1 mouse cellular context compared by ENCODE assay signal in genomic region chr9:50750706-50751105, GRCm38 (mm10).
TF ChIP-seq lines count a peak whose summit lies in the region.

No protein-coding gene starts in this region.

TF ChIP-seq in C2C12, 6 proteins besides CTCF, POLR2A, EP300 and RAD21:
- TF ChIP-seq CEBPB (IDR thresholded peaks at IDR 0.05; ENCODE audit: low read depth) = no peak
